ENCODE assay signal across 16 mouse cellular contexts in the genomic region with DNA sequence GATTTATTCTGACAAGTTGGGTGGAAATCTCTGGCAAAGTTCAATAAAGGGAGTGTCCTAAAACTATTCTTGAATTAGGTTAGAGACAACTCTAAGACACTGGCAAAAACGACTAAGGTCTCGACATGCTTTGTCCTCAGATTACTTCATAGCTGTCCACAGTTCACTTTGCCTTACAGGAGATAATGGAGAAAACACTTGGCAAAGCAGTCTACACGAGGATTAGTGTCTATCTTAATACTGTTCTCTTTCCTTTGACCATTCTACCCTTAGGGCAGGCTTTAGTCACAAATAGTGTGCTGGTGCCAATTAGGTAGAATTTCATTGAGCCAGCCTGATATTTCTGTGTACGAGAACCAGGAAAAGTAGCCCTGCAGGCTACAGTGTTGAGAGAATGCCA. TPM values are rescaled to one million over a fixed set of nuclear protein-coding genes. Genes with fewer than 3 reads are reported as not detected.
DNase-seq lines count a peak whose midpoint lies in the region; ATAC-seq and TF ChIP-seq lines count a peak whose summit lies in the region.
"Had no signal": no experiment of that assay in that cellular context is flagged by ENCODE, and none has a peak within 500 bp of the region (broad histone marks: within the 10 kb centered on the region; RNA-seq: fewer than 3 reads in every experiment).

No protein-coding gene starts in this region.

- no peaks in the 10 kb centered on the region for H3K36me3 ChIP-seq in embryonic facial prominence, embryonic 13.5 days
- H3K36me3 ChIP-seq in embryonic facial prominence, embryonic 10.5 days (replicated peaks): no peaks in the 10 kb centered on the region
- H3K36me3 ChIP-seq in heart, embryonic 15.5 days: no peaks in the 10 kb centered on the region
- H3K36me3 ChIP-seq in lung, postnatal 0 days (ENCODE audit: insufficient read depth, low read length): no peaks in the 10 kb centered on the region
- H3K36me3 ChIP-seq: hindbrain, embryonic 12.5 days; limb, embryonic 15.5 days; stomach, embryonic 15.5 days had no signal

- intact Hi-C loops in left cerebral cortex, postnatal 36 days (cut with DNase I): no loop called here

- no peaks in the 10 kb centered on the region for H3K27me3 ChIP-seq in embryonic facial prominence, embryonic 13.5 days
- no peaks in the 10 kb centered on the region for H3K27me3 ChIP-seq in embryonic facial prominence, embryonic 10.5 days (replicated peaks; ENCODE audit: low read depth, poor library complexity, severe bottlenecking)
- no peaks in the 10 kb centered on the region for H3K27me3 ChIP-seq in heart, embryonic 15.5 days
- H3K27me3 ChIP-seq in lung, postnatal 0 days (replicated peaks; ENCODE audit: insufficient read depth, low read length): no peaks in the 10 kb centered on the region
- H3K27me3 ChIP-seq: hindbrain, embryonic 12.5 days; limb, embryonic 15.5 days; stomach, embryonic 15.5 days had no signal

- H3K9ac ChIP-seq in embryonic facial prominence, embryonic 13.5 days: no peak overlapping the region
- H3K9ac ChIP-seq in heart, embryonic 15.5 days: no peak overlapping the region
- H3K9ac ChIP-seq in lung, postnatal 0 days (replicated peaks; ENCODE audit: low read depth): no peak overlapping the region
- H3K9ac ChIP-seq: hindbrain, embryonic 12.5 days; limb, embryonic 15.5 days; stomach, embryonic 15.5 days had no signal

- no peak overlapping the region for H3K4me2 ChIP-seq in embryonic facial prominence, embryonic 13.5 days
- peak overlapping the region; percentile 10 for H3K4me2 ChIP-seq in heart, embryonic 15.5 days
- H3K4me2 ChIP-seq in lung, postnatal 0 days (replicated peaks; ENCODE audit: low read depth, low read length): no peak overlapping the region
- H3K4me2 ChIP-seq: hindbrain, embryonic 12.5 days; limb, embryonic 15.5 days; stomach, embryonic 15.5 days had no signal

- 0 out of 2 replicates have a peak overlapping the region, but pooled peaks have one; percentile 5 for H3K27ac ChIP-seq in embryonic facial prominence, embryonic 13.5 days
- no peak overlapping the region for H3K27ac ChIP-seq in embryonic facial prominence, embryonic 10.5 days (replicated peaks)
- peak overlapping the region; percentile 76 for H3K27ac ChIP-seq in heart, embryonic 15.5 days
- 0 out of 2 replicates have a peak overlapping the region, but pooled peaks have one; percentile 21 for H3K27ac ChIP-seq in lung, postnatal 0 days (ENCODE audit: low read length)
- H3K27ac ChIP-seq: hindbrain, embryonic 12.5 days; limb, embryonic 15.5 days; stomach, embryonic 15.5 days had no signal

- peaks cover 15% of the 10 kb centered on the region for H3K4me1 ChIP-seq in embryonic facial prominence, embryonic 13.5 days
- no peaks in the 10 kb centered on the region for H3K4me1 ChIP-seq in embryonic facial prominence, embryonic 10.5 days
- H3K4me1 ChIP-seq in heart, embryonic 15.5 days (replicated peaks): peaks cover 39% of the 10 kb centered on the region
- peaks cover 4% of the 10 kb centered on the region; the same call in 1 of the 2 replicates for H3K4me1 ChIP-seq in lung, postnatal 0 days (ENCODE audit: insufficient read depth, low read depth, low read length)
- peaks cover 15% of the 10 kb centered on the region for H3K4me1 ChIP-seq in lung, adult 2 months (ENCODE audit: control insufficient read depth, insufficient read depth, low read length)
- H3K4me1 ChIP-seq: hindbrain, embryonic 12.5 days had no signal

- ATAC-seq in embryonic facial prominence, embryonic 13.5 days (ENCODE audit: insufficient number of reproducible peaks, insufficient read depth, low FRiP score, low TSS enrichment, low read depth): no peak
- no peak for ATAC-seq in heart, embryonic 15.5 days (replicated peaks; ENCODE audit: insufficient number of reproducible peaks, insufficient read depth, low FRiP score, low read depth)
- no peak for ATAC-seq in lung, postnatal 0 days
- ATAC-seq: intestine, embryonic 16.5 days had no signal

- TF ChIP-seq CTCF in lung, postnatal 0 days (IDR thresholded peaks at IDR 0.05): no peak
- TF ChIP-seq CTCF in lung, adult 2 months (IDR thresholded peaks at IDR 0.05; ENCODE audit: insufficient read depth, low read length): no peak

- TF ChIP-seq EP300 in lung, postnatal 0 days (IDR thresholded peaks at IDR 0.05): no peak

- no peak overlapping the region for H3K4me3 ChIP-seq in embryonic facial prominence, embryonic 13.5 days
- no peak overlapping the region for H3K4me3 ChIP-seq in embryonic facial prominence, embryonic 10.5 days
- H3K4me3 ChIP-seq in heart, embryonic 15.5 days: no peak overlapping the region
- no peak overlapping the region for H3K4me3 ChIP-seq in lung, postnatal 0 days (ENCODE audit: low read depth, low read length)
- H3K4me3 ChIP-seq in lung, adult 2 months (replicated peaks; ENCODE audit: extremely low read depth, low read depth, low read length): no peak overlapping the region
- H3K4me3 ChIP-seq: hindbrain, embryonic 12.5 days; limb, embryonic 15.5 days; stomach, embryonic 15.5 days had no signal

- 34% methylated on average over 4 of the region's 4 CpGs for WGBS in embryonic facial prominence, embryonic 13.5 days
- WGBS in embryonic facial prominence, embryonic 10.5 days: 50% methylated on average over 4 of the region's 4 CpGs
- WGBS in heart, embryonic 15.5 days: 26% methylated on average over 4 of the region's 4 CpGs
- WGBS in lung, postnatal 0 days: 62% methylated on average over 4 of the region's 4 CpGs
- 35% methylated on average over 4 of the region's 4 CpGs for WGBS in lung, adult 2 months

- no peak for DNase-seq in embryonic facial prominence, embryonic 10.5 days (ENCODE audit: low spot score)
- DNase-seq in heart, adult 8-10 months (ENCODE audit: low spot score): no peak
- DNase-seq in lung, postnatal 0 days (ENCODE audit: low spot score): no peak
- no peak for DNase-seq in lung, adult 2 months
- peak; percentile 98 for DNase-seq in fat pad, adult 2 months (ENCODE audit: extremely low read depth, low read depth, low spot score)
- no peak for DNase-seq in left cerebral cortex, postnatal 36 days (ENCODE audit: low spot score in 2 of 2)
- DNase-seq: adrenal gland, adult 8-10 months; cerebellum, postnatal 10 days; gastrocnemius, postnatal 25 days; thymus, postnatal 25 days had no signal

- no peak for TF ChIP-seq POLR2A in lung, adult 2 months (IDR thresholded peaks at IDR 0.05; ENCODE audit: borderline replicate concordance, extremely low read depth, low read depth, low read length)

- H3K9me3 ChIP-seq in embryonic facial prominence, embryonic 13.5 days: no peaks in the 10 kb centered on the region
- H3K9me3 ChIP-seq in embryonic facial prominence, embryonic 10.5 days: no peaks in the 10 kb centered on the region
- H3K9me3 ChIP-seq in heart, embryonic 15.5 days (replicated peaks): no peaks in the 10 kb centered on the region
- no peaks in the 10 kb centered on the region for H3K9me3 ChIP-seq in lung, postnatal 0 days (ENCODE audit: low read length)
- H3K9me3 ChIP-seq: hindbrain, embryonic 12.5 days; limb, embryonic 15.5 days; stomach, embryonic 15.5 days had no signal

RNA-seq across cellular contexts. Expression of a gene that starts 22.5 kb away (rescaled TPM):
- 11.5 and 13.3 TPM in 2 replicates for polyA plus RNA-seq in embryonic facial prominence, embryonic 13.5 days (2015; fragmentation: Nextera tagmentation; extraction: Ambion mirVana)
- polyA plus RNA-seq in embryonic facial prominence, embryonic 10.5 days (2016; fragmentation: Nextera tagmentation; extraction: Ambion mirVana): 6.3 and 7.7 TPM in 2 replicates
- 11.0 and 12.3 TPM in 2 replicates for polyA plus RNA-seq in heart, embryonic 15.5 days (2015; fragmentation: Nextera tagmentation; extraction: Ambion mirVana)
- 100 to 1,000 TPM; 158 to 181 (median 160) TPM for total RNA-seq in heart, adult 8-10 months (2022)
- 7.5 and 8.4 TPM in 2 replicates for polyA plus RNA-seq in lung, postnatal 0 days (2015; fragmentation: Nextera tagmentation; extraction: Ambion mirVana)
- 8.0 and 13.5 TPM in 2 replicates for polyA plus RNA-seq in lung, adult 2 months (2012; rRNA removed)
- total RNA-seq in left cerebral cortex, postnatal 36 days (2021): 100 to 1,000 TPM; 102 to 103 TPM
